Mouse (Mus musculus) embryonic facial prominence, embryonic 12.5 days (tissue): ENCODE measurements around the gene Map2k6. TPM values are rescaled to one million over a fixed set of nuclear protein-coding genes. Genes with fewer than 3 reads are reported as not detected.

ENCODE experiments used
- ATAC-seq: fragments of 200-750 bp; cut with Nextera tagmentation; 2 replicates; pipeline ENCODE4 v1.8.0; 2017; ENCODE audit not compliant: insufficient number of reproducible peaks, insufficient read depth, low FRiP score, low TSS enrichment
- H3K27ac ChIP-seq: fragments of 300-500 bp; sonication (generic); 2 replicates; pipeline ENCODE4 v1.5.1; 2016; ENCODE audit warnings: mild to moderate bottlenecking
- H3K27me3 ChIP-seq: fragments of 300-500 bp; sonication (generic); 2 replicates; pipeline ENCODE4 v1.6.1; 2016; ENCODE audit warnings: mild to moderate bottlenecking, moderate library complexity
- H3K36me3 ChIP-seq: fragments of 300-500 bp; sonication (generic); 2 replicates; pipeline ENCODE4 v1.6.1; 2016; ENCODE audit warnings: mild to moderate bottlenecking
- H3K4me1 ChIP-seq: fragments of 300-500 bp; sonication (generic); 2 replicates; pipeline ENCODE4 v1.6.1; 2016
- H3K4me2 ChIP-seq: fragments of 300-500 bp; sonication (generic); replicated peaks from 2 replicates; pipeline ENCODE4 v1.6.1; 2016; ENCODE audit warnings: mild to moderate bottlenecking, moderate library complexity
- H3K4me3 ChIP-seq: fragments of 300-500 bp; sonication (generic); 2 replicates; pipeline ENCODE4 v1.5.1; 2016; ENCODE audit warnings: mild to moderate bottlenecking
- H3K9ac ChIP-seq: fragments of 300-500 bp; sonication (generic); 2 replicates; pipeline ENCODE4 v1.6.1; 2016; ENCODE audit warnings: mild to moderate bottlenecking, moderate library complexity
- H3K9me3 ChIP-seq: fragments of 300-500 bp; sonication (generic); 2 replicates; pipeline ENCODE4 v1.6.1; 2016; ENCODE audit warnings: mild to moderate bottlenecking, moderate library complexity
- WGBS: fragments of 180-500 bp; shearing (Covaris S2); methylation state at CpG from one replicate; pipeline ENCODE4 v1.1.7; 2016; 5-methylcytosine and 5-hydroxymethylcytosine counted together
- polyA plus RNA-seq: library from polyadenylated mRNA; unstranded; fragments of >200 nt; fragmentation: Nextera tagmentation; extraction: Ambion mirVana; gene quantifications from 2 replicates; pipeline ENCODE4 v1.2.1, GENCODE M21; 2016

Gene Map2k6
- polyA plus RNA-seq, 1 experiment from 2014 or later: 44.9 TPM

GRCm38 (mm10) chr11:110477961-110478869 is 79.3 kb downstream of the Map2k6 start:
- ATAC-seq: no peak; the same call in 1 of the 2 replicates
- Histone ChIP-seq H3K27me3 (no peaks in the 10 kb centered on the region), H3K4me1 (peaks cover 27% of the 10 kb centered on the region), H3K9me3 (no peaks in the 10 kb centered on the region), H3K9ac (no peak overlapping the region), H3K36me3 (no peaks in the 10 kb centered on the region), H3K27ac (no peak overlapping the region), H3K4me3 (no peak overlapping the region), H3K4me2 (peak overlapping the region; percentile 38)
- 54% methylated on average over 18 of the region's 18 CpGs for WGBS

GRCm38 (mm10) chr11:110478978-110479384 is 80.1 kb downstream of the Map2k6 start:
- no peak for ATAC-seq
- 2% methylated on average over 5 of the region's 6 CpGs for WGBS
- no peak overlapping the region for H3K4me3 ChIP-seq
- no peaks in the 10 kb centered on the region for H3K36me3 ChIP-seq
- peaks cover 27% of the 10 kb centered on the region for H3K4me1 ChIP-seq
- no peaks in the 10 kb centered on the region for H3K9me3 ChIP-seq
- H3K27ac ChIP-seq: peak overlapping the region; percentile 50
- H3K4me2 ChIP-seq: peak overlapping the region; percentile 38
- H3K9ac ChIP-seq: no peak overlapping the region
- no peaks in the 10 kb centered on the region for H3K27me3 ChIP-seq

- Histone ChIP-seq H3K4me3 (no peak overlapping the region), H3K4me2 (no peak overlapping the region), H3K27me3 (no peaks in the 10 kb centered on the region), H3K27ac (no peak overlapping the region), H3K36me3 (no peaks in the 10 kb centered on the region), H3K9ac (no peak overlapping the region), H3K4me1 (peaks cover 27% of the 10 kb centered on the region), H3K9me3 (no peaks in the 10 kb centered on the region)
- ATAC-seq: no peak
- 64% methylated on average over 2 of the region's 2 CpGs for WGBS
Measured at GRCm38 (mm10) chr11:110481406-110481805, 82.5 kb downstream of the Map2k6 start.

GRCm38 (mm10) chr11:110482176-110482575 is 83.3 kb downstream of the Map2k6 start:
- Histone ChIP-seq H3K27me3 (no peaks in the 10 kb centered on the region), H3K36me3 (0 out of 2 replicates have a peak, but pooled peaks cover 2% of the 10 kb centered on the region), H3K9me3 (no peaks in the 10 kb centered on the region), H3K4me3 (no peak overlapping the region), H3K4me1 (peaks cover 22% of the 10 kb centered on the region), H3K9ac (no peak overlapping the region), H3K27ac (no peak overlapping the region), H3K4me2 (no peak overlapping the region)
- WGBS: 79% methylated on average over 8 of the region's 8 CpGs
- no peak for ATAC-seq

- Histone ChIP-seq H3K4me1 (peaks cover 21% of the 10 kb centered on the region), H3K36me3 (0 out of 2 replicates have a peak, but pooled peaks cover 4% of the 10 kb centered on the region), H3K27ac (no peak overlapping the region), H3K9me3 (no peaks in the 10 kb centered on the region), H3K4me2 (no peak overlapping the region), H3K4me3 (no peak overlapping the region), H3K27me3 (no peaks in the 10 kb centered on the region), H3K9ac (no peak overlapping the region)
- WGBS: 74% methylated on average over 4 of the region's 4 CpGs
- ATAC-seq: no peak
Measured at GRCm38 (mm10) chr11:110482649-110483048, 83.7 kb downstream of the Map2k6 start.

GRCm38 (mm10) chr11:110483165-110483564 is 84.2 kb downstream of the Map2k6 start:
- no peak overlapping the region for H3K4me2 ChIP-seq
- no peak overlapping the region for H3K9ac ChIP-seq
- no peak overlapping the region for H3K4me3 ChIP-seq
- no peak overlapping the region for H3K27ac ChIP-seq
- H3K27me3 ChIP-seq: no peaks in the 10 kb centered on the region
- H3K9me3 ChIP-seq: no peaks in the 10 kb centered on the region
- no peak for ATAC-seq
- 30% methylated on average over 6 of the region's 6 CpGs for WGBS
- 0 out of 2 replicates have a peak, but pooled peaks cover 4% of the 10 kb centered on the region for H3K36me3 ChIP-seq
- peaks cover 16% of the 10 kb centered on the region for H3K4me1 ChIP-seq

GRCm38 (mm10) chr11:110484426-110484825 is 85.5 kb downstream of the Map2k6 start:
- 0 out of 2 replicates have a peak, but pooled peaks cover 4% of the 10 kb centered on the region for H3K36me3 ChIP-seq
- no peak overlapping the region for H3K4me3 ChIP-seq
- H3K27me3 ChIP-seq: no peaks in the 10 kb centered on the region
- H3K9me3 ChIP-seq: no peaks in the 10 kb centered on the region
- no peak overlapping the region for H3K27ac ChIP-seq
- no peak for ATAC-seq
- no peak overlapping the region for H3K9ac ChIP-seq
- WGBS: 97% methylated on average over 1 of the region's 1 CpGs
- peaks cover 7% of the 10 kb centered on the region for H3K4me1 ChIP-seq
- H3K4me2 ChIP-seq: no peak overlapping the region

GRCm38 (mm10) chr11:110485081-110485480 is 86.2 kb downstream of the Map2k6 start:
- no peaks in the 10 kb centered on the region for H3K27me3 ChIP-seq
- H3K4me2 ChIP-seq: no peak overlapping the region
- no peaks in the 10 kb centered on the region for H3K9me3 ChIP-seq
- no peak for ATAC-seq
- H3K36me3 ChIP-seq: 0 out of 2 replicates have a peak, but pooled peaks cover 4% of the 10 kb centered on the region
- no peak overlapping the region for H3K4me3 ChIP-seq
- H3K27ac ChIP-seq: no peak overlapping the region
- no peak overlapping the region for H3K9ac ChIP-seq
- H3K4me1 ChIP-seq: 0 out of 2 replicates have a peak, but pooled peaks cover under 1% of the 10 kb centered on the region
- WGBS: 85% methylated on average over 6 of the region's 6 CpGs

- Histone ChIP-seq H3K4me1 (no peaks in the 10 kb centered on the region), H3K4me2 (no peak overlapping the region), H3K27ac (no peak overlapping the region), H3K27me3 (no peaks in the 10 kb centered on the region), H3K36me3 (peaks cover 24% of the 10 kb centered on the region), H3K9ac (no peak overlapping the region), H3K9me3 (no peaks in the 10 kb centered on the region), H3K4me3 (no peak overlapping the region)
- WGBS: 94% methylated on average over 6 of the region's 6 CpGs
- no peak for ATAC-seq
Measured at GRCm38 (mm10) chr11:110487796-110488195, 88.9 kb downstream of the Map2k6 start.

GRCm38 (mm10) chr11:110488301-110488700 is 89.4 kb downstream of the Map2k6 start:
- no peak overlapping the region for H3K4me2 ChIP-seq
- no peaks in the 10 kb centered on the region for H3K27me3 ChIP-seq
- no peaks in the 10 kb centered on the region for H3K4me1 ChIP-seq
- H3K9me3 ChIP-seq: no peaks in the 10 kb centered on the region
- peaks cover 29% of the 10 kb centered on the region for H3K36me3 ChIP-seq
- no peak overlapping the region for H3K27ac ChIP-seq
- H3K9ac ChIP-seq: no peak overlapping the region
- H3K4me3 ChIP-seq: no peak overlapping the region
- WGBS: 95% methylated on average over 7 of the region's 7 CpGs
- no peak for ATAC-seq

GRCm38 (mm10) chr11:110495323-110496060 is 96.6 kb downstream of the Map2k6 start:
- no peak overlapping the region for H3K27ac ChIP-seq
- H3K9ac ChIP-seq: no peak overlapping the region
- H3K9me3 ChIP-seq: no peaks in the 10 kb centered on the region
- H3K4me1 ChIP-seq: no peaks in the 10 kb centered on the region
- no peaks in the 10 kb centered on the region for H3K27me3 ChIP-seq
- H3K4me2 ChIP-seq: no peak overlapping the region
- no peak for ATAC-seq
- peaks cover 67% of the 10 kb centered on the region for H3K36me3 ChIP-seq
- no peak overlapping the region for H3K4me3 ChIP-seq
- 72% methylated on average over 4 of the region's 4 CpGs for WGBS
